Mouse (Mus musculus): ENCODE measurements around the gene Xpnpep1.

Gene Xpnpep1
- long read RNA-seq, experiment 1, full-length matches to known transcripts: 25 of 70 reads
- long read RNA-seq, experiment 1, partial matches to known transcripts: 1 of 70 reads
- long read RNA-seq, experiment 1, other reads (novel, unspliced or antisense): 44 of 70 reads
- long read RNA-seq, experiment 2, full-length matches to known transcripts: 20 of 55 reads
- long read RNA-seq, experiment 2, partial matches to known transcripts: 3 of 55 reads
- long read RNA-seq, experiment 2, other reads (novel, unspliced or antisense): 32 of 55 reads

DNA sequence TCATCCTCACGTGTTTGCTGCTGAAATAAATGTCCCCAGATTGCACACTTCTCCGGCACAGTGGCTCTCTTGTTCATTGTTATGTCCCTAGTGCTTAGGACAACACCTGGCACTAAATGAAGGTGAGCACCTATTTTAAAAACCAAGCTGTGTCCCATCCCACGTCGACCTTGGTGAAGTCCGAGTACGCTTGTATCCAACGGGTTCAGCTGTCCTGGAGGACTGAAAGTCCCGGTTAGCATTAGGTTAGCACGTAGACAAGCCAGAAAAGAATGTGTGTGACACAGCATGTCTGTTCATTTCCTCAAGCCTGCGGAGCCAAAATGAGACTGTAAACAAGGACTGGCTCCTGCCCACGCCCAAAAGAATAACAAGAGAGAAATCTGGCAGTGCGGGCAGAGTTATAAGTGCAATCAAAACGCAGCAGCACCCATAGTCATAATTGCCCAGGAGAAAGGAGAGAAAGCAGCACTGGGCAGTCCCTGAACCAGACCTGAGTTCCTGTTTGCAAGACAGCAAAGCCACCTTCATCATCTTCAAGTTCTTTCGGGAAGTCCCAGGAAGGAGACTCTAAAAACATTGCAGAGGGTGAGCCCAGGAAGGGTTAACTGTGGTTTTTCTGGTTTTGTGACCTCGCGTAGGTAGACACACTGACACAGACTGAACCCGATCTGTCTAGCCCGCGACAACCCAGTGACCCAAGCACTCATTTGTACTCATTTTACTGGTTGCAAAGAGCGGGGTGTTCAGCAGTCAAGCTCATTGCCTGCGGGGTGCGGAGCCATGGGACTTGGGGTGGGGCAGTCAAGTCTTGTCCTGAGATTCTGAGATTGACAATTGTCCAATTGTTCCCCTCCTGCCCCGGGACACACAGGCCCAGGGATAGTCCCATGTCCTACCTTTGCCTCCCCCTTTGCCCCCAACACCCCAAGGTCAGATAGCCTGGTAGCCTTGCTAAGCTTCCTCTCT is at the start of gene Xpnpep1:
Gene Xpnpep1, minus strand, starts transcription at position 51 of the 969 bp plus-strand sequence.
- intact Hi-C loops (cut with DNase I): no loop called here

DNA sequence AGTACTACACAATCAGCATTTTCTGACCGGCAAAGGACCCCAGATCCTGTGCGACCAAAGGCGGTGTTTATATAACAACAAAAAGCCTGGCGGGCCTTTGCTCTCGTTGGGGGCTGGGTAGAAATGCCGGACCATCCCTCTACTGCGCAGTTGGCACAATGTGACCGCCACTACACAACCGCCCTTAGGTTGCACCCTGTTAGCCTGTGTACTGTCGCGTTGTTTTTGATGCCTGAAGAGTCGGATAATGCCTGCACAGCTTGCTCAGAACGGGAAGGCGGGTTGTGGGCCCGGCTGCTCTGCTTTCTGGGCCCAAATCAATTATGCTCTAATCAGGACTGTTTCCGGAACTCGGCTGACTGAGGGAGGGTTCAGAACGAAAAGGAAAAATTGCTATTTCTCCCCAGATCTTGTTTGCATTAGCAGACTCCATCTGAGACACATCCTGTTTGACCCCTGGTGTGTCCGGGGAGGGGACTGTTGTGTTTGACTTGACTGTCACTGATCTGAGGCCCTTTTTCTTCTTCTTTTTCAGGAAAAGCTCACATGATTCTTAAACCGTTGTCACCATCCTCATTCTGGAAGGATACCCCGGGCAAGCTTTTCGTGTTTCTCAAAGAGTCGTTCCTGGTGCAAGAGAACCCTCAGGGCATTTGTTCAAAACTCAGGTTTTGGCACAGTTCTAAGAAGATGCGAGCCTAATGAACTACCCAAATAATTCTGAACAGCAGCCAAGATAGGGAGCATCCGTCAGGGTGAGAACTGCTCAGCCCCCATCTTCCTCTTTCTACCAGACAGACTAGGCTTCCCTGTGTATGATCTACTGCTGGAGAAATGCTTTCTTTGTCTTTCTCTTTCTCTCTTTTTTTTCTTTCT is 47.5 kb upstream of the Xpnpep1 start:
- intact Hi-C loops (cut with DNase I): no loop called here

DNA sequence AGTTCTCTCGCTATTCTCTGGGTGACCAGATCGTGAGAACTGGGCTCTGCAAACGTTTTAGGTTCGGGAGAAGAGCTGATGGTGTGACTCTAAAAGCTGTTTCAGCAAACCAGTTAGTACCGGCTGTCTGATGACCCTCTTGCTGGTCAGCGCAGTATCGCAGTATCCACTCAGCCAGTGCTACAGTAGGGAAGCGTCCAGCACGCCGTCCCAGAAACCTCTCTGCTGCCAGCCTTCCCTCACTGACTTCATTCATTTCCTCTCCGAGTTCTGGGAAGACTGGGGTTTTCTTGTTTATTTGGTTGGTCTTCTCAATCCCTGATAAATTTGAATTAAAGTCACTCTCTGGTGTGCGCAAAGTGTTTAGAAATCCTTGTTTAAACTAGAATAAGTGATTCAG is 46.8 kb upstream of the Xpnpep1 start:
- intact Hi-C loops (cut with DNase I): no loop called here

DNA sequence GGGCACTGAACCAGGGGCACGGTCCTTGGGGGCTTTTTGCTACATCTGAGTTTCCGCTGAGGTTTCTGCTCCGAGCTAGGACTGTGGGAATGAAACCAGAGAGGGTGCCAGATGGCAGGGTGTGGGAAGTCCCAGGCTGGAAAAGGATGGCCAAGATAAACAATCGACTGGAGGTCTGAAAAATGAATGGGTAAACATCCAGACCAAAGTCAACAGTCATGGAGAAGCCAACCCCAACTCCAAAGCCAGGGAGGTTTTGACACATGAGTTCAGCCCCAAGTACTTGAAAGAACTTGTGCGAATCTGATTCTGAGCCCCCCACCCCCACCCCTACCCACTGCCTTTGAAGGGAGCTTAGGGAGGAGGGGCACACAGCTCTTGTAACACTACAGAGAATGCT is 44.7 kb upstream of the Xpnpep1 start:
- intact Hi-C loops (cut with DNase I): no loop called here

DNA sequence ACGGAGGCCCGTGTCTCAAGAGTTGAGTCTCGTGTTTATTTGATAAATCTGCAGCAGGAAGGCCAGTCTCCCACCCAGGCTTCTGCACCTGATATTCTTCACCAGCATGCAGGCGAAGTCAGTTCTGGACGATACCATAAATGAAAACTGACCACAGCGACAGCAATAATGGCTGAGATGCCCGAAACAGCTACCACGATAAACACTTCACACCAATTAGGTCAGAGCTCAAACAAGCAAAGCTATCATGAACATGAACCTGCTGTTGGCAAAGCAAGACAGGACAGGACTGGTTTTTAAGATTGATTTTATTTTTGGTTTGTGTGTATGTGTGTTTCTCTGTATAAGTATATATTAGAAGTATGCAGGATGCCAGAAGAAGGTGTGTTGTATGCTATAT is 42.8 kb upstream of the Xpnpep1 start:
- intact Hi-C loops (cut with DNase I): no loop called here

DNA sequence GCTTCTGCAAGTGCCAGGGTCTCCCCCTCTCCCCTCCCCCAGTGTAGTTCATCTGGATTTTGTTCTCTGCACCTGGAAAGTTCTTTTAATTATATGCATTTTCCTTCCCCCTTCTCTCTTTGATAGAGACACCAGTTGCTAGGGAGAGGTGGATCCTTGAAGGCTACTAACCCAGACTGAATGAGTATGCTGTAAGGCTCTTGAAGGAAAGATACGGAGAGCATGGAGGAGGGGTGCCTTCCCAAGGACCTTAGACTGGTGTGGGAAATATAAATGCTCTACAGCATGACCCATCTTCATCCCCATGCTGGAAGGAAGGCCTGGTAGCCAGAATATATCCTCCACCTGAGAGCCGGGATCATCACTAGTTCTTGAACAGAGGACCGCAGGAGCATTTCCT is 41.3 kb upstream of the Xpnpep1 start:
- intact Hi-C loops (cut with DNase I): no loop called here

DNA sequence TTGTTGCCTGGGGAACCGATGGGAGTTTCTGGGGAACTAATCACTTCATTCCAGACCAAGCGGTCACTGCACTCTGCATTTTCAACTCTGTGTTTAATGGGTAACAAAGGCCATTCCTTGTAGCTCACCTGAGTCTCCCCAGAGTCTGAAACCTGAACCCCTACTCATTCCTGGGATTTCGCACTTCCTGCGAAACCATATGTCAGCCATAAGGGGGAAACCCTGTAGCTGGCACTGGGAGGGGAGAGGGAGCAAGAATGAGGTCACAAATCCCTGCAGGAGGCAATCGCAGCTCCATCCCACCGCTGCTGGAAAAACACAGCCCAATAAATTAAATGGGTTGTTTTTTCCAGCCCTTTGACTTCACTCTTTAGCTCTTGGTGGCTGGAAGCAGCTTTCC is 40.9 kb upstream of the Xpnpep1 start:
- intact Hi-C loops (cut with DNase I): no loop called here

DNA sequence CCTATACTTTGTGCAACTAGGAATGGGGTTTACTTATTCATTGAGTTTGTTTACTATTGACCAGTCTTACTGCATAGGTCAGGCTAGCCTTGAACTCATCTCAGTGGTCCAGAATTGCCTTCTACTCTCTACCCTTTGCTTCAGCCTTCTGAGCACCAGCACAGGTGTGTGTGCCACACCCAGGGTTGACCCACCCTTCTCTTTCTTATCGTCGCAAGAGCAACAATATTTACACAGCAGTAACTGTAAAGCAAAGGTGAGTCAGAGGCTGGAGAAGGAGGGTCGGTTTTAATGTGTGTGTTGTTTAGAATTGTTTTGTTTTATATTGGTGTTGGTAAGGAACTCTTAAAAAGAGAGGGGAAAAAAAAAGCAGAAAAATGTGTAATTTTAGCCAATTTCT is 40.5 kb upstream of the Xpnpep1 start:
- intact Hi-C loops (cut with DNase I): no loop called here

DNA sequence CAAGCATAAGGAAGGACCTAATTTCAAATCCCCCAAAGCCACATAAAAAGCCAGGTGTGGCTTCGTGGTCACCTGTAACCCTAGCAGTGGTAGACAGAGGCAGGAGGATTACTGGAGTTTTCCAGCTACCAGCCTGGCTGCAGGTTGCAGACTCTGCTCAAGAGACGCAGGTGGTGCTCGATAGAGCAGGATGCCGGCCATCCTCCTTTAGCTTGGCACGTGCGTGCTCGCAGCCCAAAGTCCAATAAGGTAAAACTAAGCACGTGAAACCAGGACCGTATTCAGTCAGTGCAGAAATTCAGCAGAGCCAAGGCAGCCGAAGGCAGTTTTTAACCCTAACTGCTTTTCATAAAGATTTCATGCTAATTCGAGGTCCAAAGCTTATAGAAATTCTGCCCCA is 40.0 kb upstream of the Xpnpep1 start:
- intact Hi-C loops (cut with DNase I): no loop called here

DNA sequence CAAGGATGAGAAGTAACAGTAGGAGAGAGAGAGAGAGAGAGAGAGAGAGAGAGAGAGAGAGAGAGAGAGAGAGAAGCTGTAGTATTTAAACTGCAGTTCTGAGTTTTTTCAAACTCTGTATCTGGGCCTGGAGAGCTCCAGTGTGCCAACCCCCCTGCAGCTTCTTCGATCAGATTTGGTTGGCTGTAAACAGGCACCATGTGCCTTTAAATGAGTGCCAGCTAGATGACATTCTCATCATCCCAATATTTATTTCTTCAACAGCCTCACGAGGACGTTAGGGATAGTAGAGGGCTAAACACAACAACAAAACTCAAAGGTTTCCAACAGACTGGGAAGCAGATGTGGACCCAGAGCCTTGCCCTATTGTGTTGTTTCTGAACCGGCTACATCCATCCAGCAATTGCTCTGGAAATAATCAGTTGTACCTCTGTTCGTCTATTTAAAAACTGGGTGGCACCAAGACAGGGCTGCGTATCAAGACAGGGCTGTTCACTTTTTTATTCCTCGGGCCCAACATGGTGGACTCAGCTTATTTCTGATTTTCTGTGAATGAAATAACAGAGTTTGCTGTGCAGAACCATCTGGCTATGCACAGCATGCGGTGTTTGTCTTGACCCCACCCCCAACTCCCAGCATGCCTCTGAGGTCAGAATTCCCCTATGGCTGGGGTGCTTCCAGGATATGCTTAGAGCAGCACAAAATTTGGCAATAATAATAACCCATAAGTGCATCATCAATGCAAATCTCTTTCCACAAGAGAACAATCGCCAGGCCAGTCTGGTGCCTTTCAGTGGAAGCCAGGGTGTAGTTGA is 38.5 kb upstream of the Xpnpep1 start:
- intact Hi-C loops (cut with DNase I): no loop called here

DNA sequence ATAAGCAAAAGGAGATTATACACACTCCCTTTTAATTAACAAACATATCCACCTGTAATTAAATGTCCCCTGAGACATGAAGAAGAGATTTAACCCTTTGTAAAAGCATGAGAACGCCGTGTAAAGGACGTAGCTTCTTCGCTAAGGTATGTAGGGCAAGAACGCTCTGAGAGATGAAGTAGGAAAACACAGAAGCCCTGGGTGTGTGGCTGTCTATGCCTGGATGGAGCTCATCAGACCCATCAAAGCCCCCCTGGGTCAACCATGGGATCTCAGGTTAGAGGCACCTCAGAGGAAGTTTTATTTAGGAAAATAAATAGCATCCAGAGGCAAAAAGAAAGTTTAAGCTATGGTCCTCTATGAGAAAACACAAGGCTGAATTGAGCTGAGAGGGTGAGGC is 37.3 kb upstream of the Xpnpep1 start:
- intact Hi-C loops (cut with DNase I): no loop called here

DNA sequence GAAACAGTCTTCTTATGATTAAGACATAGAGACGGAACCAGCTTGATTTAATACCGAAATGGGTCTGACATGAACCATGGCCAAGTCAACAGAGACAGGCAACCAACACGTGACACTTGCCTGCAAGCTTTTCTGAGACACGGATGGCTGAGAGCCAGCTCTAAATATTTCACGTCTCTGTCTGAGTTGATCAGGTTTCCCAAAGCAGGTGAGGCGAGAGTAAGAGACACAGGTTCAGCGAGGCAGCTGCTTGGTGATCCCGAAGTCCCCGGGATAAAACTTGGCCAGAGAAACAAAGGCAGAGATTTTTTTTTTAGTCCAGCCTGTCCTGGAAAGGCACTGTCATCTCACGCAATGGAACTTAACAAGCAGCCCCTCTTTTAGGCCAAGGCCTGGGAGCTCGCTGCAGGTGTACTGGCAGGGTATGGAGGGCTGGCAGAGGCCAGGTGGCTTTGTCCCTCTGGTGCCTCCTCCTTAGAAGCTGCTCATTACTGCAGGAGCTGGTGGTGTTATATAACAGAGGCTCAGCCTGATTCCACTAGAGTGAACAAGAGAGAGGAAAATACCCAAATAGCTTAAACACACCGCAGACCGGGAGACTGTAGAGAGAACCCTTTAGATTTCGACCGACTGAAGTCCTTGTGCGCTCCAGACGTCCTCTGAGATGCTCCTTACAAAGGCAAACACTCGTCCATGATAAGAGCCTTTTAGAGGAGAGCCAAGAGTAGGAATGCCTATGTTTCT is 36.4 kb upstream of the Xpnpep1 start:
- intact Hi-C loops (cut with DNase I): no loop called here

DNA sequence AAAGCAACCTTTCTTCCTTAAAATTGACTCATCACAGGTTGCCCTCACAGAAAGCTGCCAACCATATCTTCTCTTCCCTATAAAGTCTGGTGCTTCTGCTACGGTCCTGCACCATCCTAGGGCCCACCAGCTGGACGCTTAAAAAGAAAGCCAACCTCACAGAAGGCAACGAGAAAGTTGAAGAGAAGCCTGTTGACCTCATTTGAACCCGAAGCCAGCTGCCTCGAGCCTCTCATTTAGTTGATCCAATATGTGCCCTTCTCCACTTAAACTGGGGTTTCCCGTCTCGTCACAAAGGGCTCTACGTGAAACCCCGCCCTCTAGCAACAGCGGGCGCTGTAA is 35.9 kb upstream of the Xpnpep1 start:
- intact Hi-C loops (cut with DNase I): no loop called here

DNA sequence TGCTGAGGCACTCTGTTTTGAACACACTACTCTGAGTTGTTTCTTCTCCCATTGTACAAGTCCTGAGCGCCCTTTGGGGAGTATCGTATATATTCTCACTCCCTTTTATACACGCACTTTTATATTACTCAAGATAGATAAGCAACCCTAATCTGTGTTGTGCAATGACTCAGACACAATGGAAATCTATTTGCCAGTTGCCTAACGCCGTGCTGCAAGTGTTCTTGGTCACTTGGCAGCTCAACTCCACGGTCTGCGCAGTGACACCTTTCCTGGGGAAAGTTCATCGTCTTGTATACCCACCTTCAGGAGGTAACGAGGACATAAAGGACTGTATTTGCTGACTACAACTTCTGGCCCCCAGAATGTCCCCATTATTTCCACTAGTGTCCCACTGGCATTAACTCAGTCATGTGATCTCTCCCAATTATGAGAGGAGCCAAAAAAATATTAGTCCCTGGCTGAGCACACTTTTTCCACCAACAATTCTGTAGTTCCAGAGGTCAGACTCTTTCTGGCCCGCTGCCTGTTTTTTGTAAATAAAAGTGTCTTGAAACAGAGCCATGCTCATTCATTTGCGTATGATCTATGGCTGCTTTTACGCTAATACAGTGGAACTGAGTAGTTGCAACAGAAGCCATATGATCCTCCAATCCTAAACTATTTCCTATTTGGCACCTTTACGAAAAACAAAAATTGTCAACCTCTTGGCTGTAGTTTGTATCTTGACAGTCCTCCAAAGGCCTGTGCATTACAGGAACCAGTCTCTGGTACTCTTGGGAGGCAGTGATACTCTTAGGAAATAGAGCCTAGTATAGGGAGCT is 35.1 kb upstream of the Xpnpep1 start:
- intact Hi-C loops (cut with DNase I): no loop called here

DNA sequence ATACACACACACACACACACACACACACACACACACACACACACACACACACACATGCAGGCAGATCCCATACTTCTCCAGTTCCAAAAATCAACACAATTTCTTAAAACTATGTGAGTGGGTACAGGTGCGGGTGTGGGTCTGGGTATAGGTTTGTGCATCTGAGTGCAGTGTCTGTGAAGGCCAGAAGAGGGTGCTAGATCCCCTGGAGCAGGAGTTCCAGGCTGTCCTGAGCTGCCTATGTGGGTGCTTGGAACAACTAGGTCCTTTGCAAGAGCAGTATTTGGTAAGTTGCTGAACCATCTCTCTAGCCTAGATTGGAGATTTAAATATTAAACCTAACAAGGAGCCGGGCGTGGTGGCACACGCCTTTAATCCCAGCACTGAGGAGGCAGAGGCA is 33.5 kb upstream of the Xpnpep1 start:
- intact Hi-C loops (cut with DNase I): no loop called here

DNA sequence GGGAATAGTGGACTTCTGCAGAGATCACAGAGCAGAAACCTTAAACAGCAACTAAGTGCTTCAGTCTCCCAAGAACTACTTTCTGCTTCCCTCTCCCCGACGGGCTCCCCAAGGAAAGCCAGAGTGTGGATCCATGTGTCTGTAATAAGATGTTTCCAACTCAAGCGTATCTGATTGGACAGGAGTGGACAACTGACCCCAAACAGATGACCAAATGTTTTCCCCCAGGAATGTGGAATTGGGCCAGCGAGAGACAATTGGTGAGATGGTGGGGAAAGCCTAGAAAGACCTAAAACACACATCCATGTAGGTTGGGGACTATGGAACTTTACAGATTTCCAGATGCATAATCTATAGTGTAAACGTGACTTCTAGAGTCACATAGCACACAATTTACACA is 32.4 kb upstream of the Xpnpep1 start:
- intact Hi-C loops (cut with DNase I): no loop called here

DNA sequence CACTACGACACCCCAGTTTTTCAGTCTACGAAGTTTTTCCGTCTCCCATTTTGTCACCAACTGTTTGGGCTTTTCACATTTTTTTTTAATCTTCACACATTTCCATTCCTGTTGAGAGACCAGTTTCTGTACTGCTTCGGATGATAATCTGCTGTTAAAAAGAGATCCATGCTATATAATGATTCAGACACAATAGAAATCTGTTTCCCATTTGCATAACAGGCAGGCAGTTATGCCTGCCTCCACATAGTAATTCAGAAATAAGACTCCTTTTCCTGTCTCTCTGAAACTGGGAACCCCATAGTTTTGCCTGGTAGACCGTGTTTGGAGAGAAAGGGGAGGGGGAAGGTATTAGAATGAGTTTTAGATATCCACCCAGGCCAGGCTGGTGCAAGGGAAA is 31.6 kb upstream of the Xpnpep1 start:
- intact Hi-C loops (cut with DNase I): no loop called here

DNA sequence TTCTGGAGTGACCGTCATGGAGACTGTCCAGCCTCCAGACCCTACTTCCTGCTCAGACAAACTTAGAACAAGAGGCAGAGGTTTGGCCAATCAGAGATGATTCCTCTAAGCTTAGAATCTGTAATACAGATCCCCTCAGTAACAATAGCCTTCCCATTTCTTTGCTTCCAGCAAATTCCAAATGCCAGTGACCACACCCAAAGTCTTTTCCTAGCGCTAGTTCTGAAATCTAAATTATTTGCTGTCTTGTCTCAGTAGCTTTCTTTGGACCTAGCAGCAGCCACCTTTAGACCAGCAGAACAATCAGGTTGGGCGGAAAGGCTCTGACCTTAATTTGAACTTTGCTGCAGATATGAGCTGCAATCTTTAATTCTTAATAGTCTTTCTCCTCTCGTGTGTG is 30.9 kb upstream of the Xpnpep1 start:
- intact Hi-C loops (cut with DNase I): no loop called here

DNA sequence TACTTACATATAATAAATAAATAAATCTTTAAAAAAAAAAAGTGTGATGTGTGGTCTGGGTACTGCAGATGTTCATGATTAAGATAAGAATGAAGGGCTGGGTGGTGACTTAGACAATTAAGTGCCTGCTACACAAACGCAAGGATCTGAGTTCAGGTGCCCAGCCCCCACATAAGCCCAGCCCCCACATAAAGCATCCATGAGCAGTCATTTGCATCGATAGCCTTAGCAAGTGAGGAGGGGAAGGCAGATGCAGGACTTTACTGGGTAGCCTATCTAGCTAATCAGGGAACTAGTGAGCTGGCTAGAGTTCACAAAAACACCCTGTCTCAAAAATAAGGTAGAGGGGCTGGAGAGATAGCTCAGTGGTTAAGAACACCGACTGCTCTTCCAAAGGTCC is 29.4 kb upstream of the Xpnpep1 start:
- intact Hi-C loops (cut with DNase I): no loop called here
